Mouse (Mus musculus): ENCODE measurements around the gene Zfp324.
"Not testable (repeated sequence)": the region's sequence is repeated elsewhere in the genome, so short reads cannot be mapped to it uniquely, and the experiment has no call there.

Gene Zfp324

GRCm38 (mm10) chr7:12965678-12966091 is at the start of gene Zfp324:
Zfp324 (plus strand) TSS chr7:12965838.
- DNase-seq: peak; percentile 92

- not testable (repeated sequence) for DNase-seq
These were observed 45.1 kb upstream of the Zfp324 start for GRCm38 (mm10) chr7:12920495-12920894.

- DNase-seq: no peak
These were observed 44.3 kb upstream of the Zfp324 start for GRCm38 (mm10) chr7:12921318-12921704.

GRCm38 (mm10) chr7:12921705-12922465 is 43.8 kb upstream of the Zfp324 start, which contains the start of gene Rps5:
Rps5 (plus strand) TSS chr7:12922290.
- DNase-seq: peak; percentile 99

GRCm38 (mm10) chr7:12922729-12923128 is 42.9 kb upstream of the Zfp324 start:
- DNase-seq: no peak

- DNase-seq: no peak
These were observed 39.3 kb upstream of the Zfp324 start for GRCm38 (mm10) chr7:12926316-12926715.

GRCm38 (mm10) chr7:12927191-12927680 is 38.4 kb upstream of the Zfp324 start, which contains the start of gene Rnf225:
Rnf225 (plus strand) TSS chr7:12927416.
- peak; percentile 64 for DNase-seq

GRCm38 (mm10) chr7:12927693-12928589 is 37.7 kb upstream of the Zfp324 start:
- DNase-seq: peak; percentile 54

GRCm38 (mm10) chr7:12933615-12934140 is 32.0 kb upstream of the Zfp324 start:
- DNase-seq: no peak

GRCm38 (mm10) chr7:12934808-12935207 is 30.8 kb upstream of the Zfp324 start:
- DNase-seq: no peak

- DNase-seq: not testable (repeated sequence)
These were observed 28.3 kb upstream of the Zfp324 start for GRCm38 (mm10) chr7:12937254-12937803.

GRCm38 (mm10) chr7:12940599-12940998 is 25.0 kb upstream of the Zfp324 start:
- no peak for DNase-seq

- DNase-seq: no peak
These were observed 22.1 kb upstream of the Zfp324 start for GRCm38 (mm10) chr7:12943488-12943887.

- DNase-seq: peak; percentile 97
These were observed 16.4 kb upstream of the Zfp324 start for GRCm38 (mm10) chr7:12949032-12949871.

GRCm38 (mm10) chr7:12949872-12950229 is 15.8 kb upstream of the Zfp324 start:
- DNase-seq: no peak

GRCm38 (mm10) chr7:12954896-12955295 is 10.7 kb upstream of the Zfp324 start:
- DNase-seq: no peak

GRCm38 (mm10) chr7:12957511-12957910 is 8.1 kb upstream of the Zfp324 start:
- DNase-seq: no peak

- DNase-seq: no peak
These were observed 6.7 kb upstream of the Zfp324 start for GRCm38 (mm10) chr7:12958948-12959347.

GRCm38 (mm10) chr7:12959718-12960117 is 5.9 kb upstream of the Zfp324 start:
- DNase-seq: no peak

- peak; percentile 87 for DNase-seq
These were observed 4.0 kb upstream of the Zfp324 start for GRCm38 (mm10) chr7:12961511-12962141.

- DNase-seq: peak; percentile 71
These were observed 637 bp downstream of the Zfp324 start for GRCm38 (mm10) chr7:12966104-12966845.
